Mouse (Mus musculus) embryo, embryonic 11 days (tissue): ENCODE measurements at regions not wholly inside any gene's neighbourhood (a gene's known extent, or its start where the extent isn't known, plus 50 kb on each side); places are given as distances from the start of the nearest gene placed in this dataset.
A peak's percentile ranks its signal among the peaks of the same experiment; 100 is the strongest.

Source experiments
- DNase-seq: peaks from one replicate; pipeline ENCODE4 v3.0.0-alpha.2; 2015

- DNase-seq, result no peak
Measured at GRCm38 (mm10) chr3:148115576-148115975, 874.8 kb downstream of the Adgrl2 start.

GRCm38 (mm10) chr3:148112204-148112603 is 878.2 kb downstream of the Adgrl2 start:
- no peak for DNase-seq

GRCm38 (mm10) chr3:148107031-148107430 is 883.3 kb downstream of the Adgrl2 start:
- DNase-seq, result no peak

GRCm38 (mm10) chr3:148093930-148094329 is 896.4 kb downstream of the Adgrl2 start:
- DNase-seq, result no peak

- DNase-seq, result no peak
Measured at GRCm38 (mm10) chr3:148075841-148076240, 914.5 kb downstream of the Adgrl2 start.

- DNase-seq, result peak; percentile 17
Measured at GRCm38 (mm10) chr3:148066701-148067100, 923.7 kb downstream of the Adgrl2 start.

GRCm38 (mm10) chr3:148056074-148056473 is 934.3 kb downstream of the Adgrl2 start:
- no peak for DNase-seq

GRCm38 (mm10) chr3:148052516-148052915 is 937.8 kb downstream of the Adgrl2 start:
- peak; percentile 11 for DNase-seq

- DNase-seq, result no peak
Measured at GRCm38 (mm10) chr3:148048247-148048646, 942.1 kb downstream of the Adgrl2 start.

- no peak for DNase-seq
Measured at GRCm38 (mm10) chr3:148032532-148032931, 957.8 kb downstream of the Adgrl2 start.

GRCm38 (mm10) chr3:148005831-148006230 is 984.5 kb downstream of the Adgrl2 start:
- no peak for DNase-seq

- DNase-seq, result peak; percentile 45
Measured at GRCm38 (mm10) chr3:148004006-148004405, 986.3 kb downstream of the Adgrl2 start.

GRCm38 (mm10) chr3:147999330-147999953 is 990.9 kb downstream of the Adgrl2 start:
- DNase-seq, result no peak

- DNase-seq, result no peak
Measured at GRCm38 (mm10) chr3:147991738-147992137, 998.6 kb downstream of the Adgrl2 start.

- peak; percentile 37 for DNase-seq
Measured at GRCm38 (mm10) chr3:147990831-147991230, 999.5 kb downstream of the Adgrl2 start.

GRCm38 (mm10) chr3:147982831-147983230 is 1007.5 kb downstream of the Adgrl2 start:
- no peak for DNase-seq

- DNase-seq, result no peak
Measured at GRCm38 (mm10) chr3:147981621-147982020, 1008.7 kb downstream of the Adgrl2 start.

- no peak for DNase-seq
Measured at GRCm38 (mm10) chr3:147976579-147976978, 1013.8 kb downstream of the Adgrl2 start.

GRCm38 (mm10) chr3:147976069-147976468 is 1014.3 kb downstream of the Adgrl2 start:
- DNase-seq, result no peak

- DNase-seq, result no peak
Measured at GRCm38 (mm10) chr3:147975500-147975899, 1014.9 kb downstream of the Adgrl2 start.

- peak; percentile 14 for DNase-seq
Measured at GRCm38 (mm10) chr3:147974515-147974914, 1015.8 kb downstream of the Adgrl2 start.

GRCm38 (mm10) chr3:147968271-147968670 is 1022.1 kb downstream of the Adgrl2 start:
- DNase-seq, result no peak

- peak; percentile 53 for DNase-seq
Measured at GRCm38 (mm10) chr3:147967866-147968265, 1022.5 kb downstream of the Adgrl2 start.

- no peak for DNase-seq
Measured at GRCm38 (mm10) chr3:147967261-147967660, 1023.1 kb downstream of the Adgrl2 start.

GRCm38 (mm10) chr3:147966827-147967226 is 1023.5 kb downstream of the Adgrl2 start:
- DNase-seq, result no peak
